Mouse (Mus musculus) retina, postnatal 1 day (tissue): ENCODE results near the gene Prdm4.

Experiments used
- DNase-seq: peaks from one replicate; pipeline ENCODE4 v3.0.0-alpha.2; 2012

Prdm4 gene

DNA sequence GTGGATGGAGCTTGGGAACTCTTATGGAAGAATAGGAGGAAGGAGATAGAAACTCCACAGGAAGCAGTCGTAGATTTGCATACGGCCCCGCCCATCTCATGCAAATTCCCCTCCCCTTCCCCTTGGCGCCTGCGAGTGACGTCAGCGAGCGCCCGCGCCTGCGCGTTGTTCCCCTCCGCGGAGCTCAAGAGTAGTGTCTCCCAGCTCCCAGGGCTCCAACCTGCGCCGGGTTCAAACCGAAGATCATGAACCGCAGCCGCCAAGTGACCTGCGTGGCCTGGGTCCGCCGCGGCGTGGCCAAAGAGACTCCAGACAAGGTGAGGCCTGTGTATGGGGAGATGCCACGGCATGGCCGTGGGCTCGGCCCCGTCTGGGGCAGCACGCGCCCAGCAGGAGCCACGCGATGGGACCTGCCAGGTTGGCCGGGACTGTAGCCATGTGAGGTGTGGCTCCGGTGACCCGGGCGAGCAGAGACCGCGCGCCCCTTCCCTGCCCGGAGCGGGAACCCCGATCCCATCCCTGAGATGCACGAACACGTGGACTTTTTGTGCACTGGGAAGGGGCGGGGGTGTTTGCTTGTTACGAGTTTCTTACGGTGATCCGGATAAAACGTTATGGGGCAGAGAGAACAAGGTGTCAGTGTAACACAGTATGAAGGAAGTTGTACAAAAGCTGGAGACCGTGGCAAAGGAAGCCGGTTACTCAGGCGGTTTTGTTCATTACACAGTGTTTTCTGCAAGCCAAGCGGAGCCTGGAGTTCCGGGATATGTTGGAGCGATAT lies 45.1 kb downstream of the Prdm4 start:
- DNase-seq, result peak; percentile 95

GRCm38 (mm10) chr10:85846105-85846862 lies 70.7 kb downstream of the Prdm4 start:
- DNase-seq, result no peak
